Mouse (Mus musculus) kidney, adult 2 months (tissue): ENCODE results near the gene Borcs8. TPM values are rescaled to one million over a fixed set of nuclear protein-coding genes. Genes with fewer than 3 reads are reported as not detected.

Experiments
- DNase-seq: peaks from one replicate; pipeline ENCODE4 v3.0.0; 2021
- H3K27ac ChIP-seq: fragments of 200-500 bp; 2 replicates; pipeline ENCODE4 v1.5.1; 2012; ENCODE audit warnings: low read depth, low read length, control low read depth, inconsistent platforms; ENCODE audit not compliant: insufficient read depth
- H3K27me3 ChIP-seq: fragments of 200-500 bp; replicated peaks from 2 replicates; pipeline ENCODE4 v1.6.1; 2012; ENCODE audit warnings: mild to moderate bottlenecking, moderate library complexity, low read length, inconsistent platforms; ENCODE audit not compliant: control insufficient read depth, insufficient read depth
- H3K36me3 ChIP-seq: fragments of 200-500 bp; 2 replicates; pipeline ENCODE4 v1.6.1; 2012; ENCODE audit warnings: mild to moderate bottlenecking, moderate library complexity, low read length, inconsistent platforms; ENCODE audit not compliant: control insufficient read depth, insufficient read depth
- H3K4me1 ChIP-seq: fragments of 200-500 bp; 2 replicates; pipeline ENCODE4 v1.6.1; 2011; ENCODE audit warnings: low read length; ENCODE audit not compliant: control insufficient read depth, insufficient read depth
- H3K4me3 ChIP-seq: fragments of 200-500 bp; 2 replicates; pipeline ENCODE4 v1.5.1; 2011; ENCODE audit warnings: mild to moderate bottlenecking, low read depth, low read length, control low read depth; ENCODE audit not compliant: insufficient read depth
- CTCF ChIP-seq: fragments of 200-500 bp; conservative IDR thresholded peaks from 2 replicates; pipeline ENCODE4 v1.5.1; 2011; ENCODE audit warnings: low read depth, mild to moderate bottlenecking, control low read depth, low read length, moderate library complexity, mixed read lengths; ENCODE audit not compliant: insufficient read depth, insufficient read length
- POLR2A ChIP-seq: fragments of 200-500 bp; IDR thresholded peaks from one replicate; pipeline ENCODE4 v1.6.1; 2011; ENCODE audit warnings: low read depth, low read length, control low read depth
- WGBS: fragments of 180-500 bp; shearing (Covaris S2); methylation state at CpG from one replicate; pipeline ENCODE4 v1.1.7; 2018; 5-methylcytosine and 5-hydroxymethylcytosine counted together
- polyA plus RNA-seq: library from polyadenylated mRNA; depleted of rRNA; stranded (reverse); fragments of >200 nt; gene quantifications from 2 replicates; pipeline ENCODE4 v1.2.3, GENCODE M21; 2012

Borcs8 gene
- polyA plus RNA-seq, 1 experiment, result 107 TPM

GRCm38 (mm10) chr8:70157240-70157800 lies 18.0 kb downstream of the Borcs8 start:
- no peak overlapping the region for H3K27ac ChIP-seq
- 97% methylated on average over 1 of the region's 1 CpGs for WGBS
- DNase-seq, result no peak
- no peak overlapping the region for H3K4me3 ChIP-seq
- no peaks in the 10 kb centered on the region for H3K27me3 ChIP-seq
- H3K36me3 ChIP-seq, result no peaks in the 10 kb centered on the region
- TF ChIP-seq POLR2A (no peak), CTCF (no peak)
- H3K4me1 ChIP-seq, result 0 out of 2 replicates have a peak, but pooled peaks cover 1% of the 10 kb centered on the region

- Histone ChIP-seq H3K4me3 (peak overlapping the region; percentile 42), H3K27ac (no peak overlapping the region), H3K4me1 (no peaks in the 10 kb centered on the region), H3K27me3 (no peaks in the 10 kb centered on the region), H3K36me3 (no peaks in the 10 kb centered on the region)
- no peak for TF ChIP-seq POLR2A
- TF ChIP-seq CTCF, result no peak
- DNase-seq, result peak; percentile 72
- WGBS, result 10% methylated on average over 40 of the region's 40 CpGs
These were observed 19.0 kb downstream of the Borcs8 start for GRCm38 (mm10) chr8:70158069-70158853.

GRCm38 (mm10) chr8:70159211-70159610 lies 19.9 kb downstream of the Borcs8 start:
- H3K4me1 ChIP-seq, result no peaks in the 10 kb centered on the region
- no peaks in the 10 kb centered on the region for H3K27me3 ChIP-seq
- no peaks in the 10 kb centered on the region for H3K36me3 ChIP-seq
- H3K27ac ChIP-seq, result no peak overlapping the region
- H3K4me3 ChIP-seq, result no peak overlapping the region
- TF ChIP-seq POLR2A (no peak), CTCF (no peak)
- DNase-seq, result peak; percentile 53
- WGBS, result 64% methylated on average over 4 of the region's 4 CpGs

- Histone ChIP-seq H3K4me3 (no peak overlapping the region), H3K27ac (no peak overlapping the region), H3K36me3 (no peaks in the 10 kb centered on the region), H3K4me1 (no peaks in the 10 kb centered on the region), H3K27me3 (no peaks in the 10 kb centered on the region)
- DNase-seq, result no peak
- no peak for TF ChIP-seq CTCF
- no peak for TF ChIP-seq POLR2A
- 66% methylated on average over 13 of the region's 13 CpGs for WGBS
These were observed 20.7 kb downstream of the Borcs8 start for GRCm38 (mm10) chr8:70160015-70160414.

GRCm38 (mm10) chr8:70163316-70163715 lies 24.0 kb downstream of the Borcs8 start:
- Histone ChIP-seq H3K27me3 (no peaks in the 10 kb centered on the region), H3K36me3 (no peaks in the 10 kb centered on the region), H3K4me3 (no peak overlapping the region), H3K27ac (no peak overlapping the region), H3K4me1 (no peaks in the 10 kb centered on the region)
- TF ChIP-seq POLR2A (no peak), CTCF (no peak)
- no peak for DNase-seq
- WGBS, result 78% methylated on average over 3 of the region's 3 CpGs

- DNase-seq, result peak; percentile 46
- 2% methylated on average over 21 of the region's 21 CpGs for WGBS
- H3K27ac ChIP-seq, result no peak overlapping the region
- peak; percentile 80 for TF ChIP-seq CTCF
- TF ChIP-seq POLR2A, result no peak
- peaks cover 5% of the 10 kb centered on the region; the same call in 1 of the 2 replicates for H3K4me1 ChIP-seq
- no peaks in the 10 kb centered on the region for H3K36me3 ChIP-seq
- H3K27me3 ChIP-seq, result no peaks in the 10 kb centered on the region
- H3K4me3 ChIP-seq, result no peak overlapping the region
These were observed 27.3 kb downstream of the Borcs8 start for GRCm38 (mm10) chr8:70166504-70167110.

- DNase-seq, result no peak
- Histone ChIP-seq H3K27me3 (no peaks in the 10 kb centered on the region), H3K27ac (no peak overlapping the region), H3K4me1 (peaks cover 8% of the 10 kb centered on the region), H3K36me3 (no peaks in the 10 kb centered on the region), H3K4me3 (no peak overlapping the region)
- no peak for TF ChIP-seq CTCF
- no peak for TF ChIP-seq POLR2A
- WGBS, result 86% methylated on average over 3 of the region's 3 CpGs
These were observed 30.8 kb downstream of the Borcs8 start for GRCm38 (mm10) chr8:70170116-70170515.
